Mouse (Mus musculus) kidney, embryonic 14.5 days (tissue): ENCODE results near the gene Mtfmt. TPM values are rescaled to one million over a fixed set of nuclear protein-coding genes. Genes with fewer than 3 reads are reported as not detected.

Experiments
- ATAC-seq: fragments of 200-750 bp; cut with Nextera tagmentation; 2 replicates; pipeline ENCODE4 v1.8.0; 2017; ENCODE audit warnings: moderate number of reproducible peaks, mild to moderate bottlenecking, moderate TSS enrichment, moderate library complexity; ENCODE audit not compliant: low FRiP score, low TSS enrichment
- H3K27ac ChIP-seq: fragments of 300-500 bp; sonication (generic); 2 replicates; pipeline ENCODE4 v1.5.1; 2014; ENCODE audit warnings: low read depth, mild to moderate bottlenecking, low read length, moderate library complexity, mixed read lengths
- H3K27me3 ChIP-seq: fragments of 300-500 bp; sonication (generic); 2 replicates; pipeline ENCODE4 v1.6.1; 2014; ENCODE audit warnings: mild to moderate bottlenecking, low read length; ENCODE audit not compliant: control insufficient read depth, insufficient read depth
- H3K36me3 ChIP-seq: fragments of 300-500 bp; sonication (generic); 2 replicates; pipeline ENCODE4 v1.6.1; 2014; ENCODE audit warnings: low read length, mixed read lengths; ENCODE audit not compliant: control insufficient read depth, insufficient read depth
- H3K4me1 ChIP-seq: fragments of 300-500 bp; sonication (generic); 2 replicates; pipeline ENCODE4 v1.6.1; 2014; ENCODE audit warnings: low read length, mixed read lengths; ENCODE audit not compliant: control insufficient read depth, insufficient read depth
- H3K4me2 ChIP-seq: fragments of 300-500 bp; sonication (generic); replicated peaks from 2 replicates; pipeline ENCODE4 v1.6.1; 2014; ENCODE audit warnings: low read depth, mild to moderate bottlenecking, low read length
- H3K4me3 ChIP-seq: fragments of 300-500 bp; sonication (generic); 2 replicates; pipeline ENCODE4 v1.5.1; 2014; ENCODE audit warnings: mild to moderate bottlenecking, low read length
- H3K9ac ChIP-seq: fragments of 300-500 bp; sonication (generic); 2 replicates; pipeline ENCODE4 v1.6.1; 2014; ENCODE audit warnings: low read depth, mild to moderate bottlenecking, low read length, moderate library complexity
- H3K9me3 ChIP-seq: fragments of 300-500 bp; sonication (generic); 2 replicates; pipeline ENCODE4 v1.6.1; 2016; ENCODE audit warnings: low read length; ENCODE audit not compliant: control insufficient read depth
- WGBS: fragments of 180-500 bp; shearing (Covaris S2); extraction: QIAGEN DNeasy Blood & Tissue Kit; methylation state at CpG from one replicate; pipeline ENCODE4 v1.1.7; 2014; 5-methylcytosine and 5-hydroxymethylcytosine counted together
- polyA plus RNA-seq: library from polyadenylated mRNA; unstranded; fragments of >200 nt; fragmentation: Nextera tagmentation; extraction: Ambion mirVana; gene quantifications from 2 replicates; pipeline ENCODE4 v1.2.1, GENCODE M21; 2014

Mtfmt gene
- polyA plus RNA-seq, 1 experiment from 2014 or later: 22.0 TPM

- H3K4me1 ChIP-seq: no peaks in the 10 kb centered on the region
- H3K36me3 ChIP-seq: no peaks in the 10 kb centered on the region
- no peak overlapping the region for H3K27ac ChIP-seq
- H3K4me2 ChIP-seq: no peak overlapping the region
- no peaks in the 10 kb centered on the region for H3K9me3 ChIP-seq
- WGBS: 87% methylated on average over 6 of the region's 6 CpGs
- ATAC-seq: no peak
- no peak overlapping the region for H3K9ac ChIP-seq
- no peaks in the 10 kb centered on the region for H3K27me3 ChIP-seq
- no peak overlapping the region for H3K4me3 ChIP-seq
These were observed 35.6 kb upstream of the Mtfmt start for GRCm38 (mm10) chr9:65399934-65400333.

GRCm38 (mm10) chr9:65404331-65405183, 31.0 kb upstream of the Mtfmt start:
- no peak overlapping the region for H3K9ac ChIP-seq
- no peaks in the 10 kb centered on the region for H3K4me1 ChIP-seq
- H3K27ac ChIP-seq: no peak overlapping the region
- no peak for ATAC-seq
- no peaks in the 10 kb centered on the region for H3K9me3 ChIP-seq
- H3K27me3 ChIP-seq: no peaks in the 10 kb centered on the region
- no peaks in the 10 kb centered on the region for H3K36me3 ChIP-seq
- no peak overlapping the region for H3K4me2 ChIP-seq
- WGBS: 77% methylated on average over 15 of the region's 15 CpGs
- H3K4me3 ChIP-seq: no peak overlapping the region

GRCm38 (mm10) chr9:65405184-65405449, 30.5 kb upstream of the Mtfmt start:
- no peak overlapping the region for H3K27ac ChIP-seq
- H3K4me1 ChIP-seq: no peaks in the 10 kb centered on the region
- ATAC-seq: no peak
- H3K9me3 ChIP-seq: no peaks in the 10 kb centered on the region
- no peak overlapping the region for H3K4me2 ChIP-seq
- H3K36me3 ChIP-seq: no peaks in the 10 kb centered on the region
- no peaks in the 10 kb centered on the region for H3K27me3 ChIP-seq
- H3K9ac ChIP-seq: no peak overlapping the region
- WGBS: 86% methylated on average over 2 of the region's 2 CpGs
- H3K4me3 ChIP-seq: no peak overlapping the region

- Histone ChIP-seq H3K4me3 (no peak overlapping the region), H3K9ac (no peak overlapping the region), H3K4me2 (no peak overlapping the region), H3K9me3 (no peaks in the 10 kb centered on the region), H3K4me1 (no peaks in the 10 kb centered on the region), H3K27ac (no peak overlapping the region), H3K36me3 (no peaks in the 10 kb centered on the region), H3K27me3 (no peaks in the 10 kb centered on the region)
- WGBS: 82% methylated on average over 5 of the region's 5 CpGs
- no peak for ATAC-seq
These were observed 28.3 kb upstream of the Mtfmt start for GRCm38 (mm10) chr9:65407327-65407726.

GRCm38 (mm10) chr9:65407861-65408260, 27.7 kb upstream of the Mtfmt start:
- WGBS: 80% methylated on average over 3 of the region's 3 CpGs

GRCm38 (mm10) chr9:65408871-65409295, 26.7 kb upstream of the Mtfmt start:
- 46% methylated on average over 5 of the region's 5 CpGs for WGBS
- Histone ChIP-seq H3K4me2 (no peak overlapping the region), H3K9me3 (no peaks in the 10 kb centered on the region), H3K9ac (no peak overlapping the region), H3K4me3 (no peak overlapping the region), H3K4me1 (no peaks in the 10 kb centered on the region), H3K27ac (no peak overlapping the region), H3K27me3 (no peaks in the 10 kb centered on the region), H3K36me3 (no peaks in the 10 kb centered on the region)
- no peak for ATAC-seq

More at GRCm38 (mm10) chr9:65407861-65408260, 27.7 kb upstream of the Mtfmt start:
- Histone ChIP-seq H3K9ac (no peak overlapping the region), H3K27me3 (no peaks in the 10 kb centered on the region), H3K4me2 (no peak overlapping the region), H3K36me3 (no peaks in the 10 kb centered on the region), H3K4me1 (no peaks in the 10 kb centered on the region), H3K9me3 (no peaks in the 10 kb centered on the region), H3K27ac (no peak overlapping the region), H3K4me3 (no peak overlapping the region)
- ATAC-seq: no peak

GRCm38 (mm10) chr9:65410378-65410777, 25.2 kb upstream of the Mtfmt start:
- no peaks in the 10 kb centered on the region for H3K36me3 ChIP-seq
- H3K9ac ChIP-seq: no peak overlapping the region
- no peaks in the 10 kb centered on the region for H3K9me3 ChIP-seq
- H3K4me1 ChIP-seq: no peaks in the 10 kb centered on the region
- ATAC-seq: no peak
- H3K27me3 ChIP-seq: no peaks in the 10 kb centered on the region
- no peak overlapping the region for H3K27ac ChIP-seq
- H3K4me3 ChIP-seq: no peak overlapping the region
- 95% methylated on average over 8 of the region's 8 CpGs for WGBS
- no peak overlapping the region for H3K4me2 ChIP-seq

GRCm38 (mm10) chr9:65411326-65411725, 24.3 kb upstream of the Mtfmt start:
- H3K4me2 ChIP-seq: no peak overlapping the region
- H3K27me3 ChIP-seq: no peaks in the 10 kb centered on the region
- no peak overlapping the region for H3K27ac ChIP-seq
- no peak overlapping the region for H3K4me3 ChIP-seq
- H3K4me1 ChIP-seq: no peaks in the 10 kb centered on the region
- no peaks in the 10 kb centered on the region for H3K36me3 ChIP-seq
- no peaks in the 10 kb centered on the region for H3K9me3 ChIP-seq
- 77% methylated on average over 3 of the region's 3 CpGs for WGBS
- ATAC-seq: no peak
- H3K9ac ChIP-seq: no peak overlapping the region

- ATAC-seq: no peak
- 19% methylated on average over 3 of the region's 3 CpGs for WGBS
- Histone ChIP-seq H3K9me3 (no peaks in the 10 kb centered on the region), H3K9ac (no peak overlapping the region), H3K27ac (no peak overlapping the region), H3K36me3 (no peaks in the 10 kb centered on the region), H3K27me3 (no peaks in the 10 kb centered on the region), H3K4me3 (no peak overlapping the region), H3K4me1 (no peaks in the 10 kb centered on the region), H3K4me2 (no peak overlapping the region)
These were observed 17.8 kb upstream of the Mtfmt start for GRCm38 (mm10) chr9:65417738-65418137.
